Mouse (Mus musculus): ENCODE results near the gene Fam53a. TPM values are rescaled to one million over a fixed set of nuclear protein-coding genes. Genes with fewer than 3 reads are reported as not detected.

Fam53a gene
- polyA plus RNA-seq, 1 experiment from 2014 or later: 55.2 TPM

- no peak for ATAC-seq (ENCODE audit: borderline replicate concordance, extremely low read depth, low FRiP score, low TSS enrichment)
- H3K27me3 ChIP-seq: no peaks in the 10 kb centered on the region
- peaks cover 30% of the 10 kb centered on the region for H3K36me3 ChIP-seq
- no peaks in the 10 kb centered on the region for H3K9me3 ChIP-seq
- H3K9ac ChIP-seq: no peak overlapping the region
- WGBS: 90% methylated on average over 13 of the region's 13 CpGs
- no peak overlapping the region for H3K4me2 ChIP-seq
- no peak overlapping the region for H3K27ac ChIP-seq
- H3K4me3 ChIP-seq: no peak overlapping the region
- H3K4me1 ChIP-seq: peaks cover 39% of the 10 kb centered on the region
Observed at GRCm38 (mm10) chr5:33654424-33654823, 25.0 kb upstream of the Fam53a start.

DNA sequence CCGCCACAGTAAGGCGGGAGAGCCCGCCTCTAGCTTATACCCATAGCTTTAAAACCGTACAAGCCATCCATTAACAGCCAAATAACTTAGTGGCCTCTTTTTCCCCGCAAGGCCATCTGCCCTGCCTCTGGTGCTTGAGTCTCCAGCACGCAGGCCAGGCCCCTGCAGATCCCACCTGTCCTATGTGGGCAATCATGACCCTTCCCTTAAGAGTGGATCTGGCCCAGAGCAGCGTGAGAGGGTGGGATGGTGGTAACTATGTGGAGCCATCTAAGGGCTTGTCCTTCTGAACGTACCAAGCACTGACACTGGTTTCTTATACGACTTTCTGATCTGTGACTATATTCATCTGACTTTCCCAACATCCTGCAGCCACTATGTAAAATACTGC, 23.3 kb upstream of the Fam53a start:
- Histone ChIP-seq H3K27me3 (no peaks in the 10 kb centered on the region), H3K9me3 (no peaks in the 10 kb centered on the region), H3K4me2 (peak overlapping the region; percentile 57), H3K4me1 (peaks cover 38% of the 10 kb centered on the region), H3K4me3 (peak overlapping the region; percentile 90), H3K27ac (peak overlapping the region; percentile 86), H3K9ac (peak overlapping the region; percentile 49; the same call in 1 of the 2 replicates), H3K36me3 (peaks cover 44% of the 10 kb centered on the region)
- 2% methylated on average over 9 of the region's 9 CpGs for WGBS
- no peak; the same call in 1 of the 2 replicates for ATAC-seq (ENCODE audit: borderline replicate concordance, extremely low read depth, low FRiP score, low TSS enrichment)

DNA sequence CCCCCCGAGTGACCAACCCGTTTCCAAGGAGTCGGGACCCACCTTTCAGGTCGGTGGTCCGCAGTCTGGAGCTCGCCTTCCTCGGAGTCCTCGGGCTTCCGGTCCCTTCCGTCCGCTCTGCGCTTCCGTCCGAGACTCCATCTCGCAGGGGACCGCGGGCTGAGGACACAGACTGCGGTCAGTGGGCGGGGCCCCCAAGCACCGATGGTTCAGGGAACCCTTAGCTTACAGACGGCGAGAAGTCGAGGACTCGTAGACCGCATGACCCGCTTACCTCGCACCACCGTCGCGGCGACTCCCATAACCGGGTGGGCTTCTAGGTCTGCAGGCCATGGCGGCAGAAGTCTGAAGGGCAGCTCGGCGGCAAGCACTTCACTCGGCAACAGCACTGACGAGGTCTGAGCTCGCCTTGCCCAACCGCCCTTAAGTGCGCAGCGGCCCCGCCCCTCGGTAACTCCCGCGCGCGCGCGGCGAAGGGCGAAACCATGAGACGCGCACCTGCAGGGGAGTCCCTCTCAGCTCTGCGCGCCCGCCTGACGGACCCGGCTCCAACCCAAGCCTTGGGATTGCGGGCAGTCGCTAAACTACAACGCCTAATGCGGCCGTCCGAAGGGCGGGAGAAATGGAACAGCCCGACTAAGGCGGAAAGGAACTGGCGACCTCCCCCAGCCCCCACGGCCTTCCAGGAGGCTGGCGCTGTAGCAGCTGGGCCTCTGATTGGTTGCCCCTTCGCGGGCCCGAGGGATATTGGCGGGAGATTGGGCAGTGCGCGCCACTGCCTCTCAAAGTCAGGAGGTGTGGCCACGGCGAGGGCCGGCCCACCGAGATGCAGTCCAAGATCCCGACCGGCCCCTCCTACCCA, 22.7 kb upstream of the Fam53a start, which contains the start of gene Slbp:
TSS of gene Slbp (minus strand) at position 654 of the 862 bp plus-strand sequence.
- ATAC-seq (ENCODE audit: borderline replicate concordance, extremely low read depth, low FRiP score, low TSS enrichment): peak; percentile 96
- under 1% methylated on average over 82 of the region's 82 CpGs for WGBS
- Histone ChIP-seq H3K9ac (peak within 1 kb of the TSS; percentile 88), H3K36me3 (peaks cover 50% of the 10 kb centered on the region), H3K27me3 (no peaks in the 10 kb centered on the region), H3K4me3 (peak within 1 kb of the TSS; percentile 90), H3K27ac (peak within 1 kb of the TSS; percentile 96), H3K4me2 (peak within 1 kb of the TSS; percentile 57), H3K4me1 (peaks cover 38% of the 10 kb centered on the region), H3K9me3 (no peaks in the 10 kb centered on the region)

- Histone ChIP-seq H3K4me1 (peaks cover 32% of the 10 kb centered on the region), H3K4me2 (peak overlapping the region; percentile 57), H3K9ac (peak overlapping the region; percentile 88), H3K27ac (peak overlapping the region; percentile 96), H3K36me3 (peaks cover 56% of the 10 kb centered on the region), H3K27me3 (no peaks in the 10 kb centered on the region), H3K4me3 (peak overlapping the region; percentile 90), H3K9me3 (no peaks in the 10 kb centered on the region)
- WGBS: 2% methylated on average over 11 of the region's 11 CpGs
- no peak; the same call in 1 of the 2 replicates for ATAC-seq (ENCODE audit: borderline replicate concordance, extremely low read depth, low FRiP score, low TSS enrichment)
Observed at GRCm38 (mm10) chr5:33651541-33651920, 22.1 kb upstream of the Fam53a start.

GRCm38 (mm10) chr5:33651017-33651416, 21.6 kb upstream of the Fam53a start:
- H3K4me1 ChIP-seq: peaks cover 27% of the 10 kb centered on the region
- peak overlapping the region; percentile 96; the same call in 1 of the 2 replicates for H3K27ac ChIP-seq
- no peaks in the 10 kb centered on the region for H3K9me3 ChIP-seq
- peaks cover 61% of the 10 kb centered on the region for H3K36me3 ChIP-seq
- H3K27me3 ChIP-seq: no peaks in the 10 kb centered on the region
- peak overlapping the region; percentile 88 for H3K9ac ChIP-seq
- H3K4me3 ChIP-seq: peak overlapping the region; percentile 90
- peak overlapping the region; percentile 57 for H3K4me2 ChIP-seq
- ATAC-seq (ENCODE audit: borderline replicate concordance, extremely low read depth, low FRiP score, low TSS enrichment): no peak
- WGBS: 2% methylated on average over 2 of the region's 2 CpGs

DNA sequence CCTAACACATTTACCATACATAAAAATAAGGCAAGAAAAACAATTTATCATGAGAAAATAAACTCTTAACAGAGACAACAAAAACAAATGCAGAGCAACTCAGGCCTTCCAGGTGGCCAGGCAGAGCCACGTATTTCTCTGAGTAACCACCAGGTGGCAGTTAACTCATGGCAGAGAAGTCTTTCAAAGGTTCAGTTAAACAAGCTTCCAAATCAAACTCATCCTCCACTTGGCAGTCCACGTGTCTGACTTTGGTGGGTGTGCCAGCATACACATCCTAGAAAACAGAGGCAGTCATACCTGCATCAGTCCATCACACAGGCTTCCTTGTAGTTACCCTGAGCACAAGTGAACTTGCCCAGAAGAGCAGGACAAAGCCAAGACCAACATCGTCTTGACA, 11.2 kb upstream of the Fam53a start:
- ATAC-seq (ENCODE audit: borderline replicate concordance, extremely low read depth, low FRiP score, low TSS enrichment): no peak
- H3K27ac ChIP-seq: no peak overlapping the region
- peaks cover 74% of the 10 kb centered on the region for H3K36me3 ChIP-seq
- no peak overlapping the region for H3K4me2 ChIP-seq
- WGBS: 34% methylated on average over 3 of the region's 3 CpGs
- H3K4me3 ChIP-seq: no peak overlapping the region
- no peak overlapping the region for H3K9ac ChIP-seq
- H3K9me3 ChIP-seq: no peaks in the 10 kb centered on the region
- H3K4me1 ChIP-seq: no peaks in the 10 kb centered on the region
- H3K27me3 ChIP-seq: no peaks in the 10 kb centered on the region

GRCm38 (mm10) chr5:33638826-33639225, 9.4 kb upstream of the Fam53a start:
- Histone ChIP-seq H3K9me3 (no peaks in the 10 kb centered on the region), H3K36me3 (peaks cover 59% of the 10 kb centered on the region), H3K27ac (0 out of 2 replicates have a peak overlapping the region, but pooled peaks have one; percentile 21), H3K9ac (no peak overlapping the region), H3K27me3 (no peaks in the 10 kb centered on the region), H3K4me2 (no peak overlapping the region), H3K4me3 (no peak overlapping the region), H3K4me1 (no peaks in the 10 kb centered on the region)
- 50% methylated on average over 4 of the region's 4 CpGs for whole genome bisulfite sequencing
- ATAC-seq (ENCODE audit: borderline replicate concordance, extremely low read depth, low FRiP score, low TSS enrichment): no peak

GRCm38 (mm10) chr5:33637606-33638350, 8.3 kb upstream of the Fam53a start:
- Histone ChIP-seq H3K27me3 (no peaks in the 10 kb centered on the region), H3K27ac (no peak overlapping the region), H3K36me3 (peaks cover 48% of the 10 kb centered on the region), H3K4me2 (no peak overlapping the region), H3K9me3 (no peaks in the 10 kb centered on the region), H3K9ac (no peak overlapping the region), H3K4me3 (no peak overlapping the region), H3K4me1 (no peaks in the 10 kb centered on the region)
- WGBS: 73% methylated on average over 3 of the region's 3 CpGs
- ATAC-seq (ENCODE audit: borderline replicate concordance, extremely low read depth, low FRiP score, low TSS enrichment): no peak

- Histone ChIP-seq H3K9me3 (no peaks in the 10 kb centered on the region), H3K4me2 (no peak overlapping the region), H3K9ac (no peak overlapping the region), H3K4me3 (no peak overlapping the region), H3K27ac (no peak overlapping the region), H3K36me3 (peaks cover 27% of the 10 kb centered on the region; the same call in 1 of the 2 replicates), H3K4me1 (peaks cover 3% of the 10 kb centered on the region), H3K27me3 (no peaks in the 10 kb centered on the region)
- WGBS: 92% methylated on average over 3 of the region's 3 CpGs
- no peak for ATAC-seq (ENCODE audit: borderline replicate concordance, extremely low read depth, low FRiP score, low TSS enrichment)
Observed at GRCm38 (mm10) chr5:33635361-33635760, 5.9 kb upstream of the Fam53a start.

GRCm38 (mm10) chr5:33632526-33632925, 3.1 kb upstream of the Fam53a start:
- H3K4me1 ChIP-seq: peaks cover 15% of the 10 kb centered on the region

DNA sequence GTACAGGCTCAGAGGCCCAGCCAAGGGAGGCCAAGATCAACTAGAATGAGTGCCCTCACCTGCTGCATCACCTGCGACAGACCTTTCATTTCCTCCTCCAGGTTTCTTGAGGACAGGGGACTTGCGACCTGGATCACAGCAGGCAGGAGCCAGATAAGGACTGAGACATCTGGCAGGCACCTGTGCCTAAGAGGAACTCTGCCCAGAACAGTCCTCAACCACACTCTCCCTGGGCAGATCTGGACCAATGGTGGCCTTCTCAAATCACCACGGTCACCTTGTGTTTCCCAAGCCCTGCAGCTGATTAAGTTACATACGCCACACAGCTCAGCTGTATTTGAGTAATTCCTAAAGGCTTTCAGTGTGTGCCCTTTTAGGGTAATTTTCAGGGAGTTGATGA, 1.2 kb upstream of the Fam53a start:
- no peak for ATAC-seq (ENCODE audit: borderline replicate concordance, extremely low read depth, low FRiP score, low TSS enrichment)
- 54% methylated on average over 4 of the region's 4 CpGs for WGBS
- no peak overlapping the region; the same call in 1 of the 2 replicates for H3K9ac ChIP-seq

More at GRCm38 (mm10) chr5:33632526-33632925, 3.1 kb upstream of the Fam53a start:
- H3K9ac ChIP-seq: no peak overlapping the region
- no peaks in the 10 kb centered on the region for H3K9me3 ChIP-seq
- ATAC-seq (ENCODE audit: borderline replicate concordance, extremely low read depth, low FRiP score, low TSS enrichment): no peak
- H3K4me3 ChIP-seq: no peak overlapping the region
- peaks cover 7% of the 10 kb centered on the region; the same call in 1 of the 2 replicates for H3K36me3 ChIP-seq
- no peak overlapping the region for H3K4me2 ChIP-seq
- no peak overlapping the region for H3K27ac ChIP-seq
- H3K27me3 ChIP-seq: no peaks in the 10 kb centered on the region
- WGBS: 86% methylated on average over 1 of the region's 1 CpGs

More for the DNA sequence above, 1.2 kb upstream of the Fam53a start:
- H3K27me3 ChIP-seq: no peaks in the 10 kb centered on the region
- H3K9me3 ChIP-seq: no peaks in the 10 kb centered on the region
- no peaks in the 10 kb centered on the region for H3K36me3 ChIP-seq
- peaks cover 15% of the 10 kb centered on the region for H3K4me1 ChIP-seq
- peak overlapping the region; percentile 86 for H3K4me2 ChIP-seq
- H3K27ac ChIP-seq: no peak overlapping the region; the same call in 1 of the 2 replicates
- H3K4me3 ChIP-seq: peak overlapping the region; percentile 92
